Mouse (Mus musculus) MEL (cell line): ENCODE results near the gene Fam20c.

Experiments used
- CTCF ChIP-seq, 3 experiments: IDR thresholded peaks in 2 of 3; conservative IDR thresholded peaks in 1 of 3; 2 replicates each; pipeline ENCODE4 v1.5.1; 2011 to 2012; ENCODE audit warnings: low read length in 3 of 3, low read depth in 2 of 3, mild to moderate bottlenecking in 2 of 3, improper control_type of control experiment in 1 of 3, inconsistent platforms in 1 of 3, mixed read lengths in 1 of 3, moderate library complexity in 1 of 3; ENCODE audit not compliant: control insufficient read depth in 1 of 3, insufficient read depth in 1 of 3, poor library complexity in 1 of 3, severe bottlenecking in 1 of 3
- EP300 ChIP-seq, 2 experiments: IDR thresholded peaks; 2 replicates each; pipeline ENCODE4 v1.6.1; 2011; ENCODE audit warnings: improper control_type of control experiment in 2 of 2, low read length in 2 of 2, low read depth in 1 of 2, mild to moderate bottlenecking in 1 of 2
- ETS1 ChIP-seq: IDR thresholded peaks from 2 replicates; pipeline ENCODE4 v1.6.1; 2012; ENCODE audit warnings: low read depth, mild to moderate bottlenecking, inconsistent platforms, low read length, improper control_type of control experiment, moderate library complexity
- MAX ChIP-seq: IDR thresholded peaks from 2 replicates; pipeline ENCODE4 v1.6.1; 2011; ENCODE audit warnings: low read length, improper control_type of control experiment
- MYC ChIP-seq: IDR thresholded peaks from 2 replicates; pipeline ENCODE4 v1.6.1; 2011; ENCODE audit warnings: low read depth, mild to moderate bottlenecking, low read length, improper control_type of control experiment, moderate library complexity
- NELFE ChIP-seq: IDR thresholded peaks from 2 replicates; pipeline ENCODE4 v1.6.1; 2011; ENCODE audit warnings: low read depth, low read length, improper control_type of control experiment
- RAD21 ChIP-seq: IDR thresholded peaks from 2 replicates; pipeline ENCODE4 v1.6.1; 2011; ENCODE audit warnings: mild to moderate bottlenecking, low read depth, low read length, improper control_type of control experiment
- SIN3A ChIP-seq: IDR thresholded peaks from 2 replicates; pipeline ENCODE4 v1.6.1; 2012; ENCODE audit warnings: low read length, improper control_type of control experiment, inconsistent platforms
- TAL1 ChIP-seq: IDR thresholded peaks from 2 replicates; pipeline ENCODE4 v1.6.1; 2012; ENCODE audit warnings: mild to moderate bottlenecking, inconsistent platforms, low read length, moderate library complexity, mixed read lengths
- TBP ChIP-seq: IDR thresholded peaks from 2 replicates; pipeline ENCODE4 v1.8.0; 2011; ENCODE audit warnings: low read depth, low read length, improper control_type of control experiment
- USF1 ChIP-seq: IDR thresholded peaks from 2 replicates; pipeline ENCODE4 v1.6.1; 2014; ENCODE audit warnings: low read depth, mild to moderate bottlenecking, inconsistent platforms, low read length, improper control_type of control experiment, moderate library complexity

DNA sequence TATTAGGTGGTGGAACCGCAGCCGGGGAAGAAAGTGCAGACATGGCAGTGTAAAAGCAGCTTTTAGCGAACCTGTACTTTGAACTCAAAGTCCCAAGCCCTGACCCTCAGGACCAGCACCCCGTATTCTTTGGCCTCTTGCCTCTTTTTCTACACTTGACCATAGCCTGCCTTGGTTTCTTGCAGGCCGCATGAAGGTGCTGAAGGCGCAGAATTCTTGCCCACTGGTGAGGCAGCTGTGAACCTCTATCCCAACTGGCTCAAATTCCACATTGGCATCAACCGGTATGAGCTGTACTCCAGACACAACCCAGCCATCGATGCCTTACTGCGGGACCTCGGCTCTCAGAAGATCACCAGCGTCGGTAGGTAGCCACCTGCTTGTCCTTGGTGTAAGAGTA lies 3.3 kb downstream of the Fam20c start:
- TF ChIP-seq TBP, result no peak
- TF ChIP-seq RAD21, result no peak
- TF ChIP-seq TAL1, result no peak
- TF ChIP-seq ETS1, result no peak
- TF ChIP-seq CTCF (IDR thresholded peaks at IDR 0.05 in 2 of 3, conservative IDR thresholded peaks at IDR 0.05 in 1 of 3; ENCODE audit: control insufficient read depth in 1 of 3, insufficient read depth in 1 of 3, low read depth in 2 of 3, low read length in 3 of 3, poor library complexity in 1 of 3, severe bottlenecking in 1 of 3), result no peak
- TF ChIP-seq SIN3A, result no peak
- no peak for TF ChIP-seq EP300 (IDR thresholded peaks at IDR 0.05; ENCODE audit: low read depth in 1 of 2, low read length in 2 of 2)
- TF ChIP-seq USF1, result no peak
- no peak for TF ChIP-seq MAX
- TF ChIP-seq MYC, result no peak
- no peak for TF ChIP-seq NELFE
